8 mouse cellular contexts compared by ENCODE assay signal in the genomic region with DNA sequence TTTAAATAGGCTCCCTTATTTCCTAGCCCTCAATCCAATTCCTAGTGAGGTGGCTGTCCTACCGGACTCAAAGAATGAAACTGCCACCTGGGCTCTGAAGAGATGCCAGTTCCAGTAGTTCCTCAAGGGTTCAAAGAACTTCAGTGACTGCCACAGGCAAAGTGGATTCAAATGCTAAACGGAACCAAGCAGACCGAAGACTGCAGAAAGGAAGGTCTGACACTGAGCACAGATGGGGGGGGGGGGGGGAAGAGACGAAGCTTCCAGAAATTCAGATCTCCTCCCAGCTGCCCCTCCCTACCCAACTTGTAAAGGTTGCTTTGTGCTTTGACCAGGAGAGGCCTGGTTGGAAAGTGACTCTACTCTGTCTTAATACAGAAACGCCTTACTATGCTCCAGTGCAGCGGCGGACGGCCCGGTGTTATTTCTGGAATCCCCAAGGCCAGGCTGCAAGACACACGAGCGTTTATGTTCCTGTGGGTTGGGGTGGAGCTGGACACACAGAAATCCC. TPM values are rescaled to one million over a fixed set of nuclear protein-coding genes. Genes with fewer than 3 reads are reported as not detected.
DNase-seq lines count a peak whose midpoint lies in the region; ATAC-seq and TF ChIP-seq lines count a peak whose summit lies in the region.

No protein-coding gene starts in this region.

- 0 out of 2 replicates have a peak overlapping the region, but pooled peaks have one; percentile 97 for H3K4me3 ChIP-seq in hindbrain, embryonic 11.5 days (ENCODE audit: low read depth, low read length)
- H3K4me3 ChIP-seq in liver, embryonic 14.5 days (ENCODE audit: insufficient read depth in 1 of 2, low read depth in 2 of 2, low read length in 2 of 2) = peak overlapping the region in 1 of 2 experiments; percentile 78; a peak in 2 of 4 replicates
- H3K4me3 ChIP-seq in stomach, postnatal 0 days (ENCODE audit: low read depth, low read length) = peak overlapping the region; percentile 90

- peak overlapping the region; percentile 58; the same call in 1 of the 2 replicates for H3K4me2 ChIP-seq in hindbrain, embryonic 11.5 days (replicated peaks; ENCODE audit: low read depth, low read length)
- H3K4me2 ChIP-seq in liver, embryonic 14.5 days (ENCODE audit: low read depth) = peak overlapping the region; percentile 89
- peak overlapping the region; percentile 56 for H3K4me2 ChIP-seq in stomach, postnatal 0 days (replicated peaks; ENCODE audit: low read depth)

- peak overlapping the region; percentile 69; the same call in 1 of the 2 replicates for H3K9ac ChIP-seq in hindbrain, embryonic 11.5 days (ENCODE audit: low read depth, low read length)
- peak overlapping the region; percentile 54; the same call in 1 of the 2 replicates for H3K9ac ChIP-seq in liver, embryonic 14.5 days (replicated peaks)
- 0 out of 2 replicates have a peak overlapping the region, but pooled peaks have one; percentile 14 for H3K9ac ChIP-seq in stomach, postnatal 0 days (ENCODE audit: low read length)

- 40% methylated on average over 10 of the region's 11 CpGs for WGBS in hindbrain, embryonic 11.5 days
- 63% methylated on average over 11 of the region's 11 CpGs for WGBS in liver, embryonic 14.5 days (ENCODE audit: insufficient replicate concordance)
- 33% methylated on average over 11 of the region's 11 CpGs for WGBS in stomach, postnatal 0 days

- H3K36me3 ChIP-seq in hindbrain, embryonic 11.5 days (ENCODE audit: control insufficient read depth, insufficient read depth, low read length) = peaks cover 5% of the 10 kb centered on the region; the same call in 1 of the 2 replicates
- peaks cover 14% of the 10 kb centered on the region for H3K36me3 ChIP-seq in liver, embryonic 14.5 days (replicated peaks; ENCODE audit: control insufficient read depth, insufficient read depth, low read depth)
- no peaks in the 10 kb centered on the region for H3K36me3 ChIP-seq in stomach, postnatal 0 days (ENCODE audit: control insufficient read depth, insufficient read depth, low read length)

- H3K9me3 ChIP-seq in hindbrain, embryonic 11.5 days (ENCODE audit: control insufficient read depth, low read length) = no peaks in the 10 kb centered on the region
- H3K9me3 ChIP-seq in liver, embryonic 14.5 days (ENCODE audit: control insufficient read depth, low read length) = no peaks in the 10 kb centered on the region
- H3K9me3 ChIP-seq in stomach, postnatal 0 days (ENCODE audit: control insufficient read depth, low read length) = no peaks in the 10 kb centered on the region

- TF ChIP-seq EP300 in liver, embryonic 14.5 days (IDR thresholded peaks at IDR 0.05; ENCODE audit: low read depth) = no peak
- TF ChIP-seq EP300 in stomach, postnatal 0 days (optimal IDR thresholded peaks at IDR 0.05) = no peak

- H3K4me1 ChIP-seq in hindbrain, embryonic 11.5 days (replicated peaks; ENCODE audit: control insufficient read depth, insufficient read depth, low read length) = no peaks in the 10 kb centered on the region
- peaks cover 18 to 23% of the 10 kb centered on the region in 2 experiments for H3K4me1 ChIP-seq in liver, embryonic 14.5 days (replicated peaks; ENCODE audit: control insufficient read depth in 2 of 2, insufficient read depth in 2 of 2, low read length in 1 of 2)
- H3K4me1 ChIP-seq in stomach, postnatal 0 days (replicated peaks; ENCODE audit: control insufficient read depth, insufficient read depth) = no peaks in the 10 kb centered on the region

- TF ChIP-seq CTCF in liver, embryonic 14.5 days (IDR thresholded peaks at IDR 0.05; ENCODE audit: low read depth) = no peak
- no peak for TF ChIP-seq CTCF in stomach, postnatal 0 days (IDR thresholded peaks at IDR 0.05; ENCODE audit: low read depth)

- DNase-seq in left cerebral cortex, adult 18-20 months (ENCODE audit: low spot score in 2 of 2) = peak; percentile 9 to 27
- no peak for DNase-seq in left cerebral cortex, adult 11 months (ENCODE audit: low spot score)
- DNase-seq in R1 (ENCODE audit: low read depth, low spot score) = peak; percentile 92
- DNase-seq in cerebellum, postnatal 36 days = peak; percentile 37 to 53
- DNase-seq in hindbrain, embryonic 11.5 days (ENCODE audit: low spot score) = no peak
- DNase-seq in liver, embryonic 14.5 days (ENCODE audit: low read depth in 3 of 3, low spot score in 3 of 3) = no peak
- DNase-seq in stomach, postnatal 0 days (ENCODE audit: low spot score) = peak; percentile 22

- no peak for ATAC-seq in hindbrain, embryonic 11.5 days (ENCODE audit: low FRiP score)
- ATAC-seq in liver, embryonic 14.5 days (ENCODE audit: insufficient read depth) = no peak
- no peak for ATAC-seq in stomach, postnatal 0 days (ENCODE audit: low FRiP score, low TSS enrichment)
- no peak for ATAC-seq in activated CD4-positive, CD25-positive, alpha-beta regulatory T cell, adult 4 months

- no peaks in the 10 kb centered on the region for H3K27me3 ChIP-seq in hindbrain, embryonic 11.5 days (ENCODE audit: control insufficient read depth, insufficient read depth, low read length)
- H3K27me3 ChIP-seq in liver, embryonic 14.5 days (ENCODE audit: control insufficient read depth, insufficient read depth, low read length) = no peaks in the 10 kb centered on the region
- no peaks in the 10 kb centered on the region for H3K27me3 ChIP-seq in stomach, postnatal 0 days (ENCODE audit: control insufficient read depth, insufficient read depth, low read length)

- no peak overlapping the region for H3K27ac ChIP-seq in hindbrain, embryonic 11.5 days (ENCODE audit: low read depth, low read length)
- H3K27ac ChIP-seq in liver, embryonic 14.5 days = no peak overlapping the region
- peak overlapping the region; percentile 61 for H3K27ac ChIP-seq in stomach, postnatal 0 days (replicated peaks)

RNA-seq across cellular contexts. Expression of a gene that starts 1.2 kb away (rescaled TPM):
- total RNA-seq in left cerebral cortex, adult 18-20 months (2021) = 100 to 1,000 TPM; 437 to 458 TPM
- polyA plus RNA-seq in hindbrain, embryonic 11.5 days (2014; fragmentation: Nextera tagmentation; extraction: Ambion mirVana) = 1,238 and 1,304 TPM in 2 replicates
- 54.9 and 74.0 TPM in 2 replicates for polyA plus RNA-seq in liver, embryonic 14.5 days (2012; rRNA removed)
- polyA plus RNA-seq in liver, embryonic 14.5 days (2014; fragmentation: Nextera tagmentation; extraction: Ambion mirVana) = 202 and 210 TPM in 2 replicates
- polyA plus RNA-seq in stomach, postnatal 0 days (2015; fragmentation: Nextera tagmentation; extraction: Ambion mirVana) = 371 and 384 TPM in 2 replicates
- 100 to 1,000 TPM; 229 to 245 TPM for polyA plus RNA-seq in activated CD4-positive, CD25-positive, alpha-beta regulatory T cell, adult 4 months (2017; shearing (Covaris generic))

RNA-seq across cellular contexts. Expression of a gene that starts 45.2 kb away (rescaled TPM):
- 10 to 100 TPM; 14.1 to 15.4 TPM for total RNA-seq in left cerebral cortex, adult 18-20 months (2021)
- 37.5 and 38.2 TPM in 2 replicates for polyA plus RNA-seq in hindbrain, embryonic 11.5 days (2014; fragmentation: Nextera tagmentation; extraction: Ambion mirVana)
- 6.2 and 9.4 TPM in 2 replicates for polyA plus RNA-seq in liver, embryonic 14.5 days (2012; rRNA removed)
- 14.0 and 16.9 TPM in 2 replicates for polyA plus RNA-seq in liver, embryonic 14.5 days (2014; fragmentation: Nextera tagmentation; extraction: Ambion mirVana)
- 16.2 and 16.9 TPM in 2 replicates for polyA plus RNA-seq in stomach, postnatal 0 days (2015; fragmentation: Nextera tagmentation; extraction: Ambion mirVana)
- polyA plus RNA-seq in activated CD4-positive, CD25-positive, alpha-beta regulatory T cell, adult 4 months (2017; shearing (Covaris generic)) = 10 to 100 TPM; 55.6 to 61.6 TPM

Comparison
In these comparisons a context has a peak if more than half of its experiments do, and no peak if none do; other contexts are left out.
1. DNase-seq: peak in left cerebral cortex, adult 18-20 months (2 of 2), R1 (single experiment), cerebellum, postnatal 36 days (2 of 2) and stomach, postnatal 0 days (single experiment); none in left cerebral cortex, adult 11 months (single experiment), hindbrain, embryonic 11.5 days (single experiment) and liver, embryonic 14.5 days (0 of 3).
2. H3K9ac ChIP-seq: peak in every context shown above with its lines; median percentile 69 in hindbrain, embryonic 11.5 days; 54 in liver, embryonic 14.5 days; 14 in stomach, postnatal 0 days.
3. Peak in every context shown above with its lines, with median percentiles within 50 percentile points of each other: H3K4me2 ChIP-seq.